Mouse (Mus musculus) hindbrain, embryonic 14.5 days (tissue): Measurements from ENCODE around the gene Obscn. TPM values are rescaled to one million over a fixed set of nuclear protein-coding genes. Genes with fewer than 3 reads are reported as not detected.

ENCODE experiments used
- ATAC-seq: fragments of 200-750 bp; cut with Nextera tagmentation; 2 replicates; pipeline ENCODE4 v1.8.0; 2017; ENCODE audit warnings: moderate number of reproducible peaks, mild to moderate bottlenecking, moderate TSS enrichment, moderate library complexity; ENCODE audit not compliant: low FRiP score
- DNase-seq: peaks from one replicate; pipeline ENCODE4 v3.0.0-alpha.2; 2015; ENCODE audit warnings: low spot score
- H3K27ac ChIP-seq: fragments of 300-500 bp; sonication (generic); 2 replicates; pipeline ENCODE4 v1.5.1; 2014; ENCODE audit warnings: mild to moderate bottlenecking, moderate library complexity
- H3K27me3 ChIP-seq: fragments of 300-500 bp; sonication (generic); 2 replicates; pipeline ENCODE4 v1.6.1; 2014; ENCODE audit warnings: mild to moderate bottlenecking, low read length, mixed read lengths; ENCODE audit not compliant: control insufficient read depth, insufficient read depth
- H3K36me3 ChIP-seq: fragments of 300-500 bp; sonication (generic); replicated peaks from 2 replicates; pipeline ENCODE4 v1.6.1; 2014; ENCODE audit not compliant: control insufficient read depth, insufficient read depth
- H3K4me1 ChIP-seq: fragments of 300-500 bp; sonication (generic); replicated peaks from 2 replicates; pipeline ENCODE4 v1.6.1; 2014; ENCODE audit warnings: antibody characterized with exemption, low read length, mixed read lengths; ENCODE audit not compliant: control insufficient read depth, insufficient read depth
- H3K4me2 ChIP-seq: fragments of 300-500 bp; sonication (generic); replicated peaks from 2 replicates; pipeline ENCODE4 v1.6.1; 2014; ENCODE audit warnings: mild to moderate bottlenecking, moderate library complexity
- H3K4me3 ChIP-seq: fragments of 300-500 bp; sonication (generic); replicated peaks from 2 replicates; pipeline ENCODE4 v1.5.1; 2014; ENCODE audit warnings: mild to moderate bottlenecking, low read length
- H3K9ac ChIP-seq: fragments of 300-500 bp; sonication (generic); 2 replicates; pipeline ENCODE4 v1.6.1; 2014
- H3K9me3 ChIP-seq: fragments of 300-500 bp; sonication (generic); 2 replicates; pipeline ENCODE4 v1.6.1; 2016; ENCODE audit warnings: low read length; ENCODE audit not compliant: control insufficient read depth
- WGBS: fragments of 180-500 bp; shearing (Covaris S2); extraction: QIAGEN DNeasy Blood & Tissue Kit; methylation state at CpG from one replicate; pipeline ENCODE4 v1.1.7; 2014; 5-methylcytosine and 5-hydroxymethylcytosine counted together
- polyA plus RNA-seq: library from polyadenylated mRNA; unstranded; fragments of >200 nt; fragmentation: Nextera tagmentation; extraction: Ambion mirVana; gene quantifications from 2 replicates; pipeline ENCODE4 v1.2.1, GENCODE M21; 2014

Obscn gene
- polyA plus RNA-seq, 1 experiment from 2014 or later = 0.71 TPM

- Histone ChIP-seq H3K4me1 (peaks cover 16% of the 10 kb centered on the region), H3K4me2 (no peak overlapping the region), H3K27ac (no peak overlapping the region), H3K36me3 (0 out of 2 replicates have a peak, but pooled peaks cover 4% of the 10 kb centered on the region), H3K27me3 (no peaks in the 10 kb centered on the region), H3K4me3 (no peak overlapping the region), H3K9ac (no peak overlapping the region), H3K9me3 (no peaks in the 10 kb centered on the region)
- no peak for ATAC-seq
- 19% methylated on average over 2 of the region's 2 CpGs for WGBS
- DNase-seq = peak; percentile 30
These were observed 29.5 kb upstream of the Obscn start for GRCm38 (mm10) chr11:59165616-59166241.

- Histone ChIP-seq H3K9ac (peak overlapping the region; percentile 78; the same call in 1 of the 2 replicates), H3K4me1 (peaks cover 16% of the 10 kb centered on the region), H3K4me2 (peak overlapping the region; percentile 73), H3K27ac (peak overlapping the region; percentile 99; the same call in 1 of the 2 replicates), H3K9me3 (no peaks in the 10 kb centered on the region), H3K36me3 (0 out of 2 replicates have a peak, but pooled peaks cover 4% of the 10 kb centered on the region), H3K27me3 (no peaks in the 10 kb centered on the region), H3K4me3 (no peak overlapping the region)
- ATAC-seq (no peak), DNase-seq (no peak)
- WGBS = 91% methylated on average over 9 of the region's 9 CpGs
These were observed 28.2 kb upstream of the Obscn start for GRCm38 (mm10) chr11:59164384-59164783.

- ATAC-seq (peak; percentile 98), DNase-seq (peak; percentile 97)
- Histone ChIP-seq H3K36me3 (peaks cover 8% of the 10 kb centered on the region; the same call in 1 of the 2 replicates), H3K9me3 (no peaks in the 10 kb centered on the region), H3K27me3 (no peaks in the 10 kb centered on the region), H3K4me2 (peak within 1 kb of the TSS; percentile 73), H3K27ac (peak within 1 kb of the TSS; percentile 99), H3K4me3 (peak within 1 kb of the TSS; percentile 58), H3K9ac (peak within 1 kb of the TSS; percentile 78), H3K4me1 (peaks cover 16% of the 10 kb centered on the region)
- 3% methylated on average over 68 of the region's 68 CpGs for WGBS
These were observed 27.3 kb upstream of the Obscn start, which contains the start of gene Iba57 for GRCm38 (mm10) chr11:59163255-59164236. Gene Iba57 (minus strand): TSS chr11:59163739.

GRCm38 (mm10) chr11:59162443-59163254 is 26.4 kb upstream of the Obscn start:
- no peaks in the 10 kb centered on the region for H3K9me3 ChIP-seq
- ATAC-seq = no peak; the same call in 1 of the 2 replicates
- DNase-seq = peak; percentile 33
- H3K9ac ChIP-seq = peak overlapping the region; percentile 55
- WGBS = 60% methylated on average over 9 of the region's 9 CpGs
- H3K36me3 ChIP-seq = peaks cover 17% of the 10 kb centered on the region
- H3K27me3 ChIP-seq = no peaks in the 10 kb centered on the region
- peaks cover 16% of the 10 kb centered on the region for H3K4me1 ChIP-seq
- peak overlapping the region; percentile 73 for H3K4me2 ChIP-seq
- peak overlapping the region; percentile 99 for H3K27ac ChIP-seq
- H3K4me3 ChIP-seq = peak overlapping the region; percentile 58

GRCm38 (mm10) chr11:59161398-59161797 is 25.2 kb upstream of the Obscn start:
- Histone ChIP-seq H3K4me3 (no peak overlapping the region), H3K27ac (no peak overlapping the region), H3K4me1 (peaks cover 16% of the 10 kb centered on the region), H3K9ac (no peak overlapping the region), H3K4me2 (no peak overlapping the region), H3K27me3 (no peaks in the 10 kb centered on the region), H3K9me3 (no peaks in the 10 kb centered on the region), H3K36me3 (peaks cover 23% of the 10 kb centered on the region)
- WGBS = 71% methylated on average over 5 of the region's 5 CpGs
- no peak for DNase-seq
- no peak for ATAC-seq

GRCm38 (mm10) chr11:59159558-59159957 is 23.4 kb upstream of the Obscn start:
- Histone ChIP-seq H3K4me3 (no peak overlapping the region), H3K9ac (no peak overlapping the region), H3K27ac (no peak overlapping the region), H3K27me3 (no peaks in the 10 kb centered on the region), H3K36me3 (peaks cover 29% of the 10 kb centered on the region), H3K9me3 (no peaks in the 10 kb centered on the region), H3K4me2 (no peak overlapping the region), H3K4me1 (peaks cover 16% of the 10 kb centered on the region)
- 89% methylated on average over 4 of the region's 4 CpGs for WGBS
- DNase-seq (no peak), ATAC-seq (no peak)

- Histone ChIP-seq H3K4me2 (no peak overlapping the region), H3K36me3 (peaks cover 29% of the 10 kb centered on the region), H3K27ac (no peak overlapping the region), H3K9ac (no peak overlapping the region), H3K4me3 (no peak overlapping the region), H3K4me1 (peaks cover 14% of the 10 kb centered on the region), H3K9me3 (no peaks in the 10 kb centered on the region), H3K27me3 (no peaks in the 10 kb centered on the region)
- no peak for DNase-seq
- no peak for ATAC-seq
- 94% methylated on average over 13 of the region's 13 CpGs for WGBS
These were observed 22.9 kb upstream of the Obscn start for GRCm38 (mm10) chr11:59159099-59159498.

GRCm38 (mm10) chr11:59155900-59156299 is 19.7 kb upstream of the Obscn start:
- no peak for DNase-seq
- H3K9me3 ChIP-seq = no peaks in the 10 kb centered on the region
- no peak overlapping the region for H3K4me3 ChIP-seq
- peaks cover 26% of the 10 kb centered on the region for H3K36me3 ChIP-seq
- ATAC-seq = no peak
- WGBS = 84% methylated on average over 5 of the region's 5 CpGs
- no peak overlapping the region for H3K4me2 ChIP-seq
- no peaks in the 10 kb centered on the region for H3K4me1 ChIP-seq
- no peaks in the 10 kb centered on the region for H3K27me3 ChIP-seq
- H3K9ac ChIP-seq = no peak overlapping the region
- H3K27ac ChIP-seq = no peak overlapping the region
